Mouse (Mus musculus): Measurements from ENCODE around the gene Met. TPM values are rescaled to one million over a fixed set of nuclear protein-coding genes. Genes with fewer than 3 reads are reported as not detected.

The Met gene
- polyA plus RNA-seq, 1 experiment from 2014 or later: 1.8 TPM

DNA sequence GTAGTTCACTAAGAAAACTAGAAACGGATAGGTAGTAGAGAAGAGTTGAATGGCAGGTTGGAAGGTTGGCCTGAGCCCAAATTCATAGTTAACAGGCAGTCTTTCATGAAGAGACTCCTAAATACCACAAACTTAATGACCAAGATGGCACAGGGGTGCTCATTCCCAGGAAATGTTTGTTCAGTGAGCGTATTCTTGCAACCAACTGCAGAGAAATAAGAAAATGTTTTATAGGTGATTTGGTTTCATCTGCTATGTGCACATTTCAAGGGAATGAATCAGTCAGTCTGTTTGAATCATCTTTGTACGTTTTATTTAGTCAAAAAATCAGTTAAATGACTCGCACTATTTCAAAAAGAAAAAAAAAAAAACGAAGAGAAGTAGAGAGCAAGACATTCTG is 21.6 kb downstream of the Met start:
- ATAC-seq: no peak
- 88% methylated on average over 5 of the region's 5 CpGs for WGBS
- Histone ChIP-seq H3K4me2 (ENCODE audit: low read length) (no peak overlapping the region), H3K36me3 (ENCODE audit: control insufficient read depth, insufficient read depth, low read length) (no peaks in the 10 kb centered on the region), H3K4me3 (ENCODE audit: low read length) (no peak overlapping the region), H3K9me3 (ENCODE audit: control insufficient read depth, low read length) (no peaks in the 10 kb centered on the region), H3K4me1 (ENCODE audit: control insufficient read depth, insufficient read depth, low read depth, low read length) (no peaks in the 10 kb centered on the region), H3K9ac (ENCODE audit: low read depth, low read length) (no peak overlapping the region), H3K27ac (ENCODE audit: low read depth, low read length) (no peak overlapping the region), H3K27me3 (replicated peaks; ENCODE audit: control insufficient read depth, insufficient read depth, low read length) (no peaks in the 10 kb centered on the region)

DNA sequence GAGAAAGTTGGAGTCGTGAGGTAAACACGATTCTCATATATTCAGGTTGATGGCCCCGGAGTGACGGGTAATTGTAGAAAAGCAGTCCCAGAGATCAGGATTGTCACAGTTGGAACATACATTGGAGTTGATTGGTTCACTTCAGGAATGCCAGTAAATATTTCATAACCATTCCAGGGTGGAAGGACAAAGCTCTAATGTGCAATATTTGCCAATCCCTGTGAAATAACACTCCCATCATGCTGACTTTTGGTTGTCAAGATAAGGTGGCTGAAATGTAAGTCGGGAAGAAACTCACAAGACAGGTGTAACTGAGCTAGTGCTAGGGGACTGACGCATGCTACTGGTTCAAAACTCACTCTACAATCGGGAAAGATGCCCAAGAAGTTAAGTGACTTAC is 22.2 kb downstream of the Met start:
- H3K4me2 ChIP-seq (ENCODE audit: low read length): no peak overlapping the region
- no peak for ATAC-seq
- no peak overlapping the region for H3K9ac ChIP-seq (ENCODE audit: low read depth, low read length)
- no peaks in the 10 kb centered on the region for H3K27me3 ChIP-seq (replicated peaks; ENCODE audit: control insufficient read depth, insufficient read depth, low read length)
- H3K36me3 ChIP-seq (ENCODE audit: control insufficient read depth, insufficient read depth, low read length): no peaks in the 10 kb centered on the region
- H3K4me1 ChIP-seq (ENCODE audit: control insufficient read depth, insufficient read depth, low read depth, low read length): no peaks in the 10 kb centered on the region; the same call in 1 of the 2 replicates
- H3K4me3 ChIP-seq (ENCODE audit: low read length): no peak overlapping the region
- no peak overlapping the region for H3K27ac ChIP-seq (ENCODE audit: low read depth, low read length)
- H3K9me3 ChIP-seq (ENCODE audit: control insufficient read depth, low read length): no peaks in the 10 kb centered on the region
- WGBS: 96% methylated on average over 7 of the region's 7 CpGs

DNA sequence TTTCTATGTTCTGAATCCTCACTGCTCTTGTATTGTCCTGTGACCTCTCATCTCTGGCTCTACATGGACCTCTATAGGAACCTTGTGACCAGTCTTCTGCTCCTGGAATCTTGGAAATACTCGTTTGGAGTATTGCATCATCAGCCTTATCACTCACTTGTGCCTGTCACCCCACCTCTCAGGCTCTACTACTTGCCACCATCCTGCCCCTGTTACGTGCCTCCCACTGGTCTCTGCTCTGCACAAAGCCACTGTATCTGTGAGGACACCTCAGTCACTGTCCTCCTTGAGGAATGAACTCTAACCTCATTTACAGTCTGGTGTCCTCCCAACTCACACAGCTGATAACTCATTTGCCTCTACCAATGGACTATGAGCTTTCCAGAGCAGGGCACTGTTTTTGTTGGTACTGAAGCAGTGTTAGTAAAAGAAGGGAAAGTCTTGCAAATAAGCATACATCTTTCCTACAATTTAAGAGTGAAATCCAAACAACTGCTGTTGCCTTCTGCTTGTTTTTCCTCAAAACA is 24.8 kb downstream of the Met start:
- ATAC-seq: no peak
- H3K4me1 ChIP-seq (ENCODE audit: control insufficient read depth, insufficient read depth, low read depth, low read length): no peaks in the 10 kb centered on the region; the same call in 1 of the 2 replicates
- no peak overlapping the region for H3K9ac ChIP-seq (ENCODE audit: low read depth, low read length)
- H3K4me3 ChIP-seq (ENCODE audit: low read length): no peak overlapping the region
- WGBS: 74% methylated on average over 2 of the region's 2 CpGs
- no peak overlapping the region for H3K27ac ChIP-seq (ENCODE audit: low read depth, low read length)
- H3K27me3 ChIP-seq (replicated peaks; ENCODE audit: control insufficient read depth, insufficient read depth, low read length): no peaks in the 10 kb centered on the region
- no peaks in the 10 kb centered on the region for H3K36me3 ChIP-seq (ENCODE audit: control insufficient read depth, insufficient read depth, low read length)
- H3K9me3 ChIP-seq (ENCODE audit: control insufficient read depth, low read length): no peaks in the 10 kb centered on the region
- H3K4me2 ChIP-seq (ENCODE audit: low read length): no peak overlapping the region

DNA sequence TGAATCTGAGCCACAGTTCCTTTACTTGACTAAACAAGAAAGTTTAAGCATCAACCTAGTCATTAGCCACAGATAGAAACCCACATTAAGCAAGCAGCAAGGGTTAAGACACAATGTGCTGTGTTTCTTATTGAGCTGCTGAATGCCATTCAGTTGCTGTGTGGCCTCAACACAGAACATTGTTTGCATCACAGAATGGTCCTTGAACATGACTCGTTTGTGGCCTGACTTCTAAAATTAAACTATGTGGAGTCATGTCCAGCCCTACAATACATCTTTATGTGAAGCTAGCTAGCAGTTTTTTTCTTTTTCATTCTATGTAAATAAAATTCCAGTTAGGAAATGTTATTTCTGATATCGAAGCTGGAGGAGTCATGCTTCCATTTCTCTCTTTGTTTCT is 27.2 kb downstream of the Met start:
- no peak for ATAC-seq
- H3K9ac ChIP-seq (ENCODE audit: low read depth, low read length): no peak overlapping the region
- no peak overlapping the region for H3K4me2 ChIP-seq (ENCODE audit: low read length)
- H3K27ac ChIP-seq (ENCODE audit: low read depth, low read length): no peak overlapping the region
- H3K36me3 ChIP-seq (ENCODE audit: control insufficient read depth, insufficient read depth, low read length): no peaks in the 10 kb centered on the region
- H3K4me1 ChIP-seq (ENCODE audit: control insufficient read depth, insufficient read depth, low read depth, low read length): no peaks in the 10 kb centered on the region; the same call in 1 of the 2 replicates
- no peaks in the 10 kb centered on the region for H3K9me3 ChIP-seq (ENCODE audit: control insufficient read depth, low read length)
- no peak overlapping the region for H3K4me3 ChIP-seq (ENCODE audit: low read length)
- 47% methylated on average over 2 of the region's 2 CpGs for WGBS
- no peaks in the 10 kb centered on the region for H3K27me3 ChIP-seq (replicated peaks; ENCODE audit: control insufficient read depth, insufficient read depth, low read length)

DNA sequence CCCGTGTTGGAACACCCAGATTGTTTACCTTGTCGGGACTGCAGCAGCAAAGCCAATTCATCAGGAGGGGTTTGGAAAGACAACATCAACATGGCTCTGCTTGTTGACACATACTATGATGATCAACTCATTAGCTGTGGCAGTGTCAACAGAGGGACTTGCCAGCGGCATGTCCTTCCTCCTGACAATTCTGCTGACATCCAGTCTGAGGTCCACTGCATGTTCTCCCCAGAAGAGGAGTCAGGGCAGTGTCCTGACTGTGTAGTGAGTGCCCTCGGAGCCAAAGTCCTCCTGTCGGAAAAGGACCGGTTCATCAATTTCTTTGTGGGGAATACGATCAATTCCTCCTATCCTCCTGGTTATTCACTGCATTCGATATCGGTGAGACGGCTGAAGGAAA is 27.9 kb downstream of the Met start:
- Histone ChIP-seq H3K9me3 (ENCODE audit: control insufficient read depth, low read length) (no peaks in the 10 kb centered on the region), H3K4me3 (ENCODE audit: low read length) (no peak overlapping the region), H3K36me3 (ENCODE audit: control insufficient read depth, insufficient read depth, low read length) (no peaks in the 10 kb centered on the region), H3K27ac (ENCODE audit: low read depth, low read length) (no peak overlapping the region), H3K9ac (ENCODE audit: low read depth, low read length) (no peak overlapping the region), H3K27me3 (replicated peaks; ENCODE audit: control insufficient read depth, insufficient read depth, low read length) (no peaks in the 10 kb centered on the region), H3K4me2 (ENCODE audit: low read length) (no peak overlapping the region), H3K4me1 (ENCODE audit: control insufficient read depth, insufficient read depth, low read depth, low read length) (no peaks in the 10 kb centered on the region; the same call in 1 of the 2 replicates)
- no peak for ATAC-seq
- WGBS: 91% methylated on average over 10 of the region's 10 CpGs

DNA sequence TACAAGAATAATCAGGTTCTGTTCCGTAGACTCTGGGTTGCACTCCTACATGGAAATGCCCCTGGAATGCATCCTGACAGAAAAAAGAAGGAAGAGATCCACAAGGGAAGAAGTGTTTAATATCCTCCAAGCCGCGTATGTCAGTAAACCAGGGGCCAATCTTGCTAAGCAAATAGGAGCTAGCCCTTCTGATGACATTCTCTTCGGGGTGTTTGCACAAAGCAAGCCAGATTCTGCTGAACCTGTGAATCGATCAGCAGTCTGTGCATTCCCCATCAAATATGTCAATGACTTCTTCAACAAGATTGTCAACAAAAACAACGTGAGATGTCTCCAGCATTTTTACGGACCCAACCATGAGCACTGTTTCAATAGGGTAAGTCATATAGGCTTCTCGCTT is 28.5 kb downstream of the Met start:
- Histone ChIP-seq H3K9ac (ENCODE audit: low read depth, low read length) (no peak overlapping the region), H3K9me3 (ENCODE audit: control insufficient read depth, low read length) (no peaks in the 10 kb centered on the region), H3K4me2 (ENCODE audit: low read length) (no peak overlapping the region), H3K27ac (ENCODE audit: low read depth, low read length) (no peak overlapping the region), H3K27me3 (replicated peaks; ENCODE audit: control insufficient read depth, insufficient read depth, low read length) (no peaks in the 10 kb centered on the region), H3K36me3 (ENCODE audit: control insufficient read depth, insufficient read depth, low read length) (no peaks in the 10 kb centered on the region), H3K4me3 (ENCODE audit: low read length) (no peak overlapping the region), H3K4me1 (ENCODE audit: control insufficient read depth, insufficient read depth, low read depth, low read length) (no peaks in the 10 kb centered on the region; the same call in 1 of the 2 replicates)
- 96% methylated on average over 8 of the region's 8 CpGs for WGBS
- no peak for ATAC-seq

DNA sequence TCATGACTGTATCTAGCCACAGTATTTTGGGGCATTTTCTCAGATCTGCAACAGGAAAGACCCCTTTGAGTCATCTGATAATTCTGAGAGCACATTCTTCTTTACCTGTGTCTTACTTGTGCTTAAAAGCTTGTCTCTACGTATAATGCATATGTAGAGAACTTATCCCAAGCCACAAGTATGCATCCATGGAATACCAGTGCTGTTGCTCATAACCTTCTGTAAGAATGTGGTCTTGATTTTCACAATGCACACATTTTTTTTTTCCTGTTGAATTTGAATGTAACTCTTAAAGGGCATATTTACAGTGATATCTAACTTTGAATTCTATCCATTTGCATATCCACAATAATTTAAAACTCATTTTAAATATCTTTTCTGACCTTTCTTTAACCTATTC is 31.8 kb downstream of the Met start:
- H3K4me2 ChIP-seq (ENCODE audit: low read length): no peak overlapping the region
- no peak for ATAC-seq
- H3K4me3 ChIP-seq (ENCODE audit: low read length): no peak overlapping the region
- H3K36me3 ChIP-seq (ENCODE audit: control insufficient read depth, insufficient read depth, low read length): no peaks in the 10 kb centered on the region
- H3K4me1 ChIP-seq (ENCODE audit: control insufficient read depth, insufficient read depth, low read depth, low read length): no peaks in the 10 kb centered on the region; the same call in 1 of the 2 replicates
- no peaks in the 10 kb centered on the region for H3K9me3 ChIP-seq (ENCODE audit: control insufficient read depth, low read length)
- H3K27ac ChIP-seq (ENCODE audit: low read depth, low read length): no peak overlapping the region
- H3K27me3 ChIP-seq (replicated peaks; ENCODE audit: control insufficient read depth, insufficient read depth, low read length): no peaks in the 10 kb centered on the region
- WGBS: 91% methylated on average over 1 of the region's 1 CpGs
- H3K9ac ChIP-seq (ENCODE audit: low read depth, low read length): no peak overlapping the region

DNA sequence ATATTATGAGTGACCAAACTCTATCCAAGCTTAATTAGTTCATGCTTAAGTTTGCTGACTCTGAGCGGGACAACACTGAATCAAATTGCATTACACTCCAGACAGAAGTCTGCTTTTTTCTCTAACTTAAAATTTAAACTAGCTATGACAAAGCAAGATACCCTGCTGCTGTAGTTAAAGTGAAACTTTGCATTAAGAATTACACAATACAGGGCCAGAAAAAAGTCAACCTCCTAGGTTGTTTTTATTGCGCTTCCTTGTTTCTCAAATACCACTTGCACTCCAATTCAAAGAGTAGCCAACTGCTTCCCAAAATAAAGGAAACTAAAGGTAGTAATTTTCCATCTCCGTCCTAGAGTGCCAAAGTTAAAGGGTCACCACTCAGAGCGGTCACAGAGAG is 33.8 kb downstream of the Met start:
- Histone ChIP-seq H3K4me3 (ENCODE audit: low read length) (no peak overlapping the region), H3K4me2 (ENCODE audit: low read length) (no peak overlapping the region), H3K27ac (ENCODE audit: low read depth, low read length) (no peak overlapping the region), H3K36me3 (ENCODE audit: control insufficient read depth, insufficient read depth, low read length) (no peaks in the 10 kb centered on the region), H3K27me3 (replicated peaks; ENCODE audit: control insufficient read depth, insufficient read depth, low read length) (no peaks in the 10 kb centered on the region), H3K4me1 (ENCODE audit: control insufficient read depth, insufficient read depth, low read depth, low read length) (no peaks in the 10 kb centered on the region), H3K9me3 (ENCODE audit: control insufficient read depth, low read length) (no peaks in the 10 kb centered on the region), H3K9ac (ENCODE audit: low read depth, low read length) (no peak overlapping the region)
- ATAC-seq: no peak
- WGBS: 68% methylated on average over 4 of the region's 4 CpGs

DNA sequence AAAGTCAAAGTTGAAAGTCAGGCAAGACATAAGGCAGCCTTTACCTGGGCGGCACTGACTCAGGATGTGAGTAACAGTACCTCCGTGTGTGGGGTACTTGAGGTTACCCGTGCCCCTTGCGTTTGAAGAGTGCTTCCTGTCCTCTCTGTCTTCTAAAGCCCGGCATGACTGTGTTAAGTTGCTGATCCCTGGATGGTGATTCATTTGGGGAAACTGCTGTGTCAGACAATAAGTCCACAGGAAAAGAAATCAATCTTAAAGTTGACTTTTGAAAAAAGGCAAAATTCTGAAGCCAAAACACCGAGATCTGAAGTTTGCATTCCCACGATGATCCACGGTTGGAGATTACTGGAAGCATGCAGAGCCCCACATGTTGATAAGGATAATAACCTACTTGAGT is 35.2 kb downstream of the Met start:
- H3K36me3 ChIP-seq (ENCODE audit: control insufficient read depth, insufficient read depth, low read length): no peaks in the 10 kb centered on the region
- H3K4me1 ChIP-seq (ENCODE audit: control insufficient read depth, insufficient read depth, low read depth, low read length): no peaks in the 10 kb centered on the region
- no peak for ATAC-seq
- H3K4me2 ChIP-seq (ENCODE audit: low read length): no peak overlapping the region
- H3K4me3 ChIP-seq (ENCODE audit: low read length): no peak overlapping the region
- H3K9ac ChIP-seq (ENCODE audit: low read depth, low read length): no peak overlapping the region
- 75% methylated on average over 8 of the region's 8 CpGs for WGBS
- H3K27me3 ChIP-seq (replicated peaks; ENCODE audit: control insufficient read depth, insufficient read depth, low read length): no peaks in the 10 kb centered on the region
- no peaks in the 10 kb centered on the region for H3K9me3 ChIP-seq (ENCODE audit: control insufficient read depth, low read length)
- no peak overlapping the region for H3K27ac ChIP-seq (ENCODE audit: low read depth, low read length)

DNA sequence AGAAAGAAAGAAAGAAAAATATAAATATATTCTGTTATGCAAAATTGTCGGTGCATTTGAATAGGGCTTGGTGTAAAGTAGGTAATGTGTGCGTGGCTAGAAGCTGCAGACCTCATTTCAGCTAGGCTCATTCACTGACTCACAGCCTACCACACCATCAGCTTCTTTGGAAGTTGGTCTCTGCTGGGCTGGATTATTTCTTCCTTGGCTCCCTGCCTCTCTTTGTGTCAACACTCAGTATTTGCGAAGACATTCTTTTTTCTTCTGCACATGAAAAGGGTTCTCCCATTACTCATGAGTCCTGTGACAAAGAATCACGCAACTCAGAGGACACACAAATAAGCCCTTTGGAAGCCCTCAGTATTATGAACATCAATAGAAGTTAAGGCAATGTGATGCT is 37.8 kb downstream of the Met start:
- H3K27ac ChIP-seq (ENCODE audit: low read depth, low read length): no peak overlapping the region
- H3K36me3 ChIP-seq (ENCODE audit: control insufficient read depth, insufficient read depth, low read length): no peaks in the 10 kb centered on the region
- no peaks in the 10 kb centered on the region for H3K27me3 ChIP-seq (replicated peaks; ENCODE audit: control insufficient read depth, insufficient read depth, low read length)
- no peaks in the 10 kb centered on the region for H3K4me1 ChIP-seq (ENCODE audit: control insufficient read depth, insufficient read depth, low read depth, low read length)
- no peak overlapping the region for H3K9ac ChIP-seq (ENCODE audit: low read depth, low read length)
- 80% methylated on average over 4 of the region's 4 CpGs for WGBS
- H3K4me3 ChIP-seq (ENCODE audit: low read length): no peak overlapping the region
- no peak for ATAC-seq
- no peaks in the 10 kb centered on the region for H3K9me3 ChIP-seq (ENCODE audit: control insufficient read depth, low read length)
- no peak overlapping the region for H3K4me2 ChIP-seq (ENCODE audit: low read length)
